Mouse (Mus musculus) G1E (cell line): ENCODE results near the gene Ppil4. TPM values are rescaled to one million over a fixed set of nuclear protein-coding genes. Genes with fewer than 3 reads are reported as not detected.

Experiments
- ATAC-seq: 2 replicates; pipeline ENCODE4 v1.8.0; 2016; ENCODE audit warnings: mild to moderate bottlenecking; ENCODE audit not compliant: insufficient number of reproducible peaks, poor library complexity, low FRiP score, severe bottlenecking; ENCODE audit errors: extremely low read depth
- DNase-seq: peaks from one replicate; pipeline ENCODE4 v3.0.0; 2012; ENCODE audit warnings: low spot score
- H3K27me3 ChIP-seq: 2 replicates; pipeline ENCODE4 v1.6.1; 2012; ENCODE audit warnings: mild to moderate bottlenecking, low read length, inconsistent platforms; ENCODE audit not compliant: insufficient read depth
- H3K36me3 ChIP-seq: replicated peaks from 2 replicates; pipeline ENCODE3; 2012; ENCODE audit warnings: mild to moderate bottlenecking, inconsistent platforms
- H3K4me1 ChIP-seq: 2 replicates; pipeline ENCODE4 v1.6.1; 2012; ENCODE audit warnings: low read depth, low read length, inconsistent platforms, mixed read lengths; ENCODE audit not compliant: insufficient read depth
- H3K4me3 ChIP-seq: 2 replicates; pipeline ENCODE4 v1.5.1; 2012; ENCODE audit warnings: low read depth, mild to moderate bottlenecking, inconsistent platforms, low read length, moderate library complexity, mixed read lengths
- H3K9me3 ChIP-seq: replicated peaks from 2 replicates; pipeline ENCODE4 v1.6.1; 2012; ENCODE audit warnings: inconsistent platforms
- CTCF ChIP-seq: IDR thresholded peaks from 2 replicates; pipeline ENCODE4 v1.5.1; 2012; ENCODE audit warnings: low read depth, low read length, inconsistent platforms, mixed read lengths
- GATA1 ChIP-seq: IDR thresholded peaks from 2 replicates; pipeline ENCODE4 v1.6.1; 2012; ENCODE audit warnings: borderline replicate concordance, low read length, inconsistent platforms, mixed read lengths
- GATA2 ChIP-seq: IDR thresholded peaks from 2 replicates; pipeline ENCODE4 v1.6.1; 2012; ENCODE audit warnings: low read depth, low read length, inconsistent platforms, borderline replicate concordance
- POLR2AphosphoS5 ChIP-seq: IDR thresholded peaks from 2 replicates; pipeline ENCODE4 v1.6.1; 2012; ENCODE audit warnings: low read depth, low read length, inconsistent platforms; ENCODE audit not compliant: insufficient replicate concordance
- TAL1 ChIP-seq: conservative IDR thresholded peaks from 2 replicates; pipeline ENCODE4 v1.6.1; 2012; ENCODE audit warnings: low read depth, low read length, inconsistent platforms, mixed read lengths
- polyA plus RNA-seq: library from polyadenylated mRNA; stranded (reverse); fragments of >175 nt; gene quantifications from 2 replicates; pipeline ENCODE4 v1.2.3, GENCODE M21; 2012
- total RNA-seq, 2 experiments: library from RNA; stranded (forward) in 1 of 2; stranded (reverse) in 1 of 2; fragments of 200-1000 nt in 1 of 2; fragments of >200 nt in 1 of 2; fragmentation: Nextera tagmentation in 1 of 2; gene quantifications; 2 replicates each; pipeline ENCODE4 v1.2.3; 2014 to 2017

Gene Ppil4
- total and polyA plus RNA-seq, 3 experiments = 7.3 to 97.7 (median 62.1) TPM

- peaks cover 4% of the 10 kb centered on the region for H3K27me3 ChIP-seq
- DNase-seq (no peak), ATAC-seq (no peak)
- no peak overlapping the region for H3K4me3 ChIP-seq
- no peak for TF ChIP-seq GATA2
- TF ChIP-seq GATA1 = no peak
- no peak for TF ChIP-seq TAL1
- no peak for TF ChIP-seq CTCF
- no peak for TF ChIP-seq POLR2AphosphoS5
- H3K36me3 ChIP-seq = no peaks in the 10 kb centered on the region
- H3K4me1 ChIP-seq = no peaks in the 10 kb centered on the region
- no peaks in the 10 kb centered on the region for H3K9me3 ChIP-seq
Observed at GRCm38 (mm10) chr10:7838874-7839421, 46.3 kb downstream of the Ppil4 start.

- ATAC-seq (no peak), DNase-seq (no peak)
- Histone ChIP-seq H3K4me1 (no peaks in the 10 kb centered on the region), H3K27me3 (peaks cover 4% of the 10 kb centered on the region), H3K36me3 (no peaks in the 10 kb centered on the region), H3K4me3 (no peak overlapping the region), H3K9me3 (no peaks in the 10 kb centered on the region)
- TF ChIP-seq TAL1 = no peak
- no peak for TF ChIP-seq GATA2
- no peak for TF ChIP-seq POLR2AphosphoS5
- no peak for TF ChIP-seq CTCF
- TF ChIP-seq GATA1 = no peak
Observed at GRCm38 (mm10) chr10:7839551-7840352, 47.1 kb downstream of the Ppil4 start.

GRCm38 (mm10) chr10:7840353-7840733 lies 47.7 kb downstream of the Ppil4 start:
- Histone ChIP-seq H3K36me3 (no peaks in the 10 kb centered on the region), H3K9me3 (no peaks in the 10 kb centered on the region), H3K4me1 (no peaks in the 10 kb centered on the region), H3K27me3 (peaks cover 4% of the 10 kb centered on the region), H3K4me3 (no peak overlapping the region)
- ATAC-seq (no peak), DNase-seq (no peak)
- no peak for TF ChIP-seq TAL1
- no peak for TF ChIP-seq POLR2AphosphoS5
- TF ChIP-seq GATA1 = no peak
- no peak for TF ChIP-seq GATA2
- TF ChIP-seq CTCF = no peak

GRCm38 (mm10) chr10:7840785-7841184 lies 48.1 kb downstream of the Ppil4 start:
- Histone ChIP-seq H3K4me1 (no peaks in the 10 kb centered on the region), H3K36me3 (no peaks in the 10 kb centered on the region), H3K9me3 (no peaks in the 10 kb centered on the region), H3K4me3 (no peak overlapping the region), H3K27me3 (peaks cover under 1% of the 10 kb centered on the region)
- TF ChIP-seq GATA2 = no peak
- no peak for TF ChIP-seq CTCF
- no peak for TF ChIP-seq TAL1
- no peak for TF ChIP-seq POLR2AphosphoS5
- TF ChIP-seq GATA1 = no peak
- DNase-seq = no peak
- ATAC-seq = no peak

GRCm38 (mm10) chr10:7841571-7842080 lies 48.9 kb downstream of the Ppil4 start:
- DNase-seq (no peak), ATAC-seq (no peak)
- Histone ChIP-seq H3K4me1 (no peaks in the 10 kb centered on the region), H3K27me3 (peaks cover 3% of the 10 kb centered on the region), H3K36me3 (no peaks in the 10 kb centered on the region), H3K4me3 (no peak overlapping the region), H3K9me3 (no peaks in the 10 kb centered on the region)
- TF ChIP-seq GATA1 (no peak), POLR2AphosphoS5 (no peak)

GRCm38 (mm10) chr10:7843181-7843580 lies 50.5 kb downstream of the Ppil4 start:
- H3K4me1 ChIP-seq = no peaks in the 10 kb centered on the region
- no peak overlapping the region for H3K4me3 ChIP-seq
- TF ChIP-seq TAL1 (no peak), GATA1 (no peak), POLR2AphosphoS5 (no peak), GATA2 (no peak), CTCF (no peak)
- H3K27me3 ChIP-seq = peaks cover 3% of the 10 kb centered on the region
- ATAC-seq (no peak), DNase-seq (no peak)
- no peaks in the 10 kb centered on the region for H3K9me3 ChIP-seq
- H3K36me3 ChIP-seq = no peaks in the 10 kb centered on the region

GRCm38 (mm10) chr10:7844161-7844560 lies 51.5 kb downstream of the Ppil4 start:
- no peaks in the 10 kb centered on the region for H3K4me1 ChIP-seq
- no peak overlapping the region for H3K4me3 ChIP-seq

More at GRCm38 (mm10) chr10:7844161-7844560, 51.5 kb downstream of the Ppil4 start:
- Histone ChIP-seq H3K36me3 (no peaks in the 10 kb centered on the region), H3K9me3 (no peaks in the 10 kb centered on the region), H3K27me3 (peaks cover 3% of the 10 kb centered on the region)
- DNase-seq (no peak), ATAC-seq (no peak)
- TF ChIP-seq POLR2AphosphoS5 = no peak
- no peak for TF ChIP-seq GATA1
